Mouse (Mus musculus): ENCODE results near the gene Ucp3. TPM values are rescaled to one million over a fixed set of nuclear protein-coding genes. Genes with fewer than 3 reads are reported as not detected.

Ucp3 gene
- total and polyA plus RNA-seq, 3 experiments, result 0.13 TPM; not detected in 2

DNA sequence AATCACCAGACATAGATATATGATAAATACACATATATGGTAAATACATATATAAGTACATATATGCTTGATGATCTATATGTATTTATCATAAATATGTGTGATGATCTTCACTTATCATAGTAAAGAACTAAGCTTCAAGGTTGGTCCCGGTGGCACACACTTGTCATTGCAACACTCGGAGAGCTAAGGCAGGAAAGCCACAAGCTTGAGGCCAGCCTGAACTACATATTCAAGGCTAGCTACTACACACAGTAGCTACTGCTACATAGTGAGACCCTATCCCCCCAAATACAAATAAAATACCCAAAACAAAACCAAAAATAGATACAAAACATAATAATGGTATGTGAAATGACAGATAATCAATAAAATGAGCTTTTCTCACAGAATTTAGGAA is 63.0 kb downstream of the Ucp3 start:
- peak overlapping the region; percentile 59; the same call in 1 of the 2 replicates for H3K9ac ChIP-seq (ENCODE audit: insufficient read depth, low read depth)
- dilution Hi-C loops (cut with MboI; ENCODE audit: extremely low pct_ligation_motif_present, extremely low pct_unique_long_range_greater_than_20kb, low sequenced_read_pairs), result no loop called here
- in situ Hi-C loops (cut with MboI; ENCODE audit: low pct_ligation_motif_present, low pct_unique_long_range_greater_than_20kb, low sequenced_read_pairs), result loop anchor here (5.0 kb wide), 2 partner anchors 46 to 116 kb away; no protein-coding TSS in a partner anchor

More for the DNA sequence above, 63.0 kb downstream of the Ucp3 start:
- peak; percentile 12 for DNase-seq (ENCODE audit: extremely low read depth)
- no peak for TF ChIP-seq KAT2A (IDR thresholded peaks at IDR 0.05; ENCODE audit: insufficient replicate concordance, low read length)
- no peak for TF ChIP-seq ZNF384 (IDR thresholded peaks at IDR 0.05; ENCODE audit: low read depth, low read length)
- TF ChIP-seq HCFC1 (IDR thresholded peaks at IDR 0.05; ENCODE audit: low read depth, low read length), result no peak
- no peak for TF ChIP-seq MEF2A (IDR thresholded peaks at IDR 0.05; ENCODE audit: borderline replicate concordance, low read depth, low read length)
- TF ChIP-seq SIN3A (IDR thresholded peaks at IDR 0.05; ENCODE audit: low read length), result no peak
- no peak for TF ChIP-seq MAFK (IDR thresholded peaks at IDR 0.05; ENCODE audit: insufficient replicate concordance, low read length)
- TF ChIP-seq CTCF (conservative IDR thresholded peaks at IDR 0.05 in 1 of 2, IDR thresholded peaks at IDR 0.05 in 1 of 2; ENCODE audit: low read depth in 2 of 2, low read length in 2 of 2), result no peak
- no peak for TF ChIP-seq NRF1 (IDR thresholded peaks at IDR 0.05; ENCODE audit: low read depth, low read length)
- no peak for TF ChIP-seq MAZ (IDR thresholded peaks at IDR 0.05; ENCODE audit: low read depth, low read length)
- no peak for TF ChIP-seq POLR2AphosphoS2 (IDR thresholded peaks at IDR 0.05; ENCODE audit: low read depth, low read length)
- TF ChIP-seq MYC (IDR thresholded peaks at IDR 0.05; ENCODE audit: low read depth, low read length), result no peak
- 0 out of 2 replicates have a peak, but pooled peaks cover 5% of the 10 kb centered on the region for H3K79me2 ChIP-seq (replicated peaks; ENCODE audit: control insufficient read depth, extremely low read depth, insufficient read depth, poor library complexity, severe bottlenecking)
- H3K4me1 ChIP-seq (ENCODE audit: control insufficient read depth in 1 of 2, insufficient read depth in 2 of 2), result peaks cover 0 to 13% of the 10 kb centered on the region in 2 experiments; a peak in 2 of 4 replicates
- H3K4me3 ChIP-seq (replicated peaks in 1 of 3; ENCODE audit: low read depth in 2 of 3, low read length in 2 of 3, poor library complexity in 1 of 3), result peak overlapping the region in 2 of 3 experiments; percentile 75 to 89
- no peak overlapping the region for H3K27ac ChIP-seq (ENCODE audit: insufficient read depth, low read depth)
- H3K36me3 ChIP-seq (replicated peaks in 1 of 2; ENCODE audit: control insufficient read depth in 1 of 2, insufficient read depth in 1 of 2, low read length in 1 of 2), result peaks cover 15 to 33% of the 10 kb centered on the region in 2 experiments
- no peaks in the 10 kb centered on the region for H3K27me3 ChIP-seq (replicated peaks)
- H3K9me3 ChIP-seq (replicated peaks; ENCODE audit: low read length), result no peaks in the 10 kb centered on the region
- peak overlapping the region; percentile 95 for H3K4me2 ChIP-seq (ENCODE audit: insufficient read depth, low read depth, poor library complexity, severe bottlenecking)

Other genes starting within 250 kb of the Ucp3 start
- 1.2 and 1.3 TPM in 2 replicates for gene Pgm2l1, start 245.6 kb upstream of the Ucp3 start, total RNA-seq (2012; rRNA removed)
- 3.9 and 4.1 TPM in 2 replicates for gene Pgm2l1, start 245.6 kb upstream of the Ucp3 start, total RNA-seq (2014; rRNA removed)
- gene Pgm2l1, start 245.6 kb upstream of the Ucp3 start, polyA plus RNA-seq (2012; ENCODE audit: insufficient read length, low read depth), result 3.4 and 3.5 TPM in 2 replicates
- gene P4ha3, start 187.5 kb upstream of the Ucp3 start, total RNA-seq (2012; rRNA removed), result not detected in 2 replicates
- not detected in 2 replicates for gene P4ha3, start 187.5 kb upstream of the Ucp3 start, total RNA-seq (2014; rRNA removed)
- gene P4ha3, start 187.5 kb upstream of the Ucp3 start, polyA plus RNA-seq (2012; ENCODE audit: insufficient read length, low read depth), result not detected in 2 replicates
- gene C2cd3, start 100.8 kb upstream of the Ucp3 start, total RNA-seq (2012; rRNA removed), result 15.4 and 16.7 TPM in 2 replicates
- 10.5 and 11.7 TPM in 2 replicates for gene C2cd3, start 100.8 kb upstream of the Ucp3 start, total RNA-seq (2014; rRNA removed)
- gene C2cd3, start 100.8 kb upstream of the Ucp3 start, polyA plus RNA-seq (2012; ENCODE audit: insufficient read length, low read depth), result 20.3 and 25.0 TPM in 2 replicates
- 31.5 and 45.6 TPM in 2 replicates for gene Ppme1, start 100.7 kb upstream of the Ucp3 start, total RNA-seq (2012; rRNA removed)
- gene Ppme1, start 100.7 kb upstream of the Ucp3 start, total RNA-seq (2014; rRNA removed), result 33.1 and 40.2 TPM in 2 replicates
- gene Ppme1, start 100.7 kb upstream of the Ucp3 start, polyA plus RNA-seq (2012; ENCODE audit: insufficient read length, low read depth), result 35.9 and 50.8 TPM in 2 replicates
- 94.0 and 131 TPM in 2 replicates for gene Ucp2, start 20.3 kb downstream of the Ucp3 start, total RNA-seq (2012; rRNA removed)
- gene Ucp2, start 20.3 kb downstream of the Ucp3 start, total RNA-seq (2014; rRNA removed), result 102 and 131 TPM in 2 replicates
- 542 and 635 TPM in 2 replicates for gene Ucp2, start 20.3 kb downstream of the Ucp3 start, polyA plus RNA-seq (2012; ENCODE audit: insufficient read length, low read depth)
- 11.8 and 15.6 TPM in 2 replicates for gene Dnajb13, start 42.0 kb downstream of the Ucp3 start, total RNA-seq (2012; rRNA removed)
- gene Dnajb13, start 42.0 kb downstream of the Ucp3 start, total RNA-seq (2014; rRNA removed), result 24.5 and 32.0 TPM in 2 replicates
- 13.9 and 17.8 TPM in 2 replicates for gene Dnajb13, start 42.0 kb downstream of the Ucp3 start, polyA plus RNA-seq (2012; ENCODE audit: insufficient read length, low read depth)
- gene Coa4, start 64.1 kb downstream of the Ucp3 start, total RNA-seq (2012; rRNA removed), result 22.9 and 25.5 TPM in 2 replicates
- gene Coa4, start 64.1 kb downstream of the Ucp3 start, total RNA-seq (2014; rRNA removed), result 20.3 and 24.1 TPM in 2 replicates
- gene Coa4, start 64.1 kb downstream of the Ucp3 start, polyA plus RNA-seq (2012; ENCODE audit: insufficient read length, low read depth), result 22.0 and 24.1 TPM in 2 replicates
- gene Rab6a, start 134.4 kb downstream of the Ucp3 start, total RNA-seq (2012; rRNA removed), result 11.1 and 12.0 TPM in 2 replicates
- 30.7 and 35.2 TPM in 2 replicates for gene Rab6a, start 134.4 kb downstream of the Ucp3 start, total RNA-seq (2014; rRNA removed)
- 23.2 and 30.7 TPM in 2 replicates for gene Rab6a, start 134.4 kb downstream of the Ucp3 start, polyA plus RNA-seq (2012; ENCODE audit: insufficient read length, low read depth)
- gene Mrpl48, start 135.3 kb downstream of the Ucp3 start, total RNA-seq (2012; rRNA removed), result 39.1 and 42.5 TPM in 2 replicates
- 99.4 and 104 TPM in 2 replicates for gene Mrpl48, start 135.3 kb downstream of the Ucp3 start, total RNA-seq (2014; rRNA removed)
- gene Mrpl48, start 135.3 kb downstream of the Ucp3 start, polyA plus RNA-seq (2012; ENCODE audit: insufficient read length, low read depth), result 98.5 and 110 TPM in 2 replicates
- 0.04 and 0.08 TPM in 2 replicates for gene Plekhb1, start 189.4 kb downstream of the Ucp3 start, total RNA-seq (2012; rRNA removed)
- not detected in 2 replicates for gene Plekhb1, start 189.4 kb downstream of the Ucp3 start, total RNA-seq (2014; rRNA removed)
- gene Plekhb1, start 189.4 kb downstream of the Ucp3 start, polyA plus RNA-seq (2012; ENCODE audit: insufficient read length, low read depth), result not detected in 2 replicates
- 3.4 and 4.0 TPM in 2 replicates for gene Fam168a, start 233.6 kb downstream of the Ucp3 start, total RNA-seq (2012; rRNA removed)
- 4.9 and 5.2 TPM in 2 replicates for gene Fam168a, start 233.6 kb downstream of the Ucp3 start, total RNA-seq (2014; rRNA removed)
- gene Fam168a, start 233.6 kb downstream of the Ucp3 start, polyA plus RNA-seq (2012; ENCODE audit: insufficient read length, low read depth), result 11.6 and 15.0 TPM in 2 replicates